Mouse (Mus musculus) bone marrow macrophage, adult 2 months (primary cell): ENCODE measurements around the gene Ap2a2. TPM values are rescaled to one million over a fixed set of nuclear protein-coding genes. Genes with fewer than 3 reads are reported as not detected.

Experiments
- H3K27ac ChIP-seq: 2 replicates; pipeline ENCODE4 v1.5.1; 2012; ENCODE audit warnings: low read depth, low read length; ENCODE audit not compliant: insufficient read depth
- H3K4me1 ChIP-seq: 2 replicates; pipeline ENCODE4 v1.6.1; 2012; ENCODE audit warnings: low read length; ENCODE audit not compliant: control insufficient read depth, insufficient read depth
- H3K4me3 ChIP-seq: 2 replicates; pipeline ENCODE4 v1.5.1; 2012; ENCODE audit warnings: mild to moderate bottlenecking, low read length, moderate library complexity; ENCODE audit not compliant: insufficient read depth
- CTCF ChIP-seq: IDR thresholded peaks from 2 replicates; pipeline ENCODE4 v1.5.1; 2012; ENCODE audit warnings: low read depth, mild to moderate bottlenecking, low read length, moderate library complexity
- POLR2A ChIP-seq: IDR thresholded peaks from 2 replicates; pipeline ENCODE4 v1.6.1; 2012; ENCODE audit warnings: mild to moderate bottlenecking, low read depth, low read length, borderline replicate concordance
- polyA plus RNA-seq: library from polyadenylated mRNA; stranded (reverse); fragments of >200 nt; gene quantifications from 2 replicates; pipeline ENCODE4 v1.2.4, GENCODE M21; 2012; ENCODE audit not compliant: missing spikeins, insufficient read depth, insufficient read length

Ap2a2 gene
- polyA plus RNA-seq, 1 experiment = 114 TPM

GRCm38 (mm10) chr7:141559726-141560325 lies 2.1 kb upstream of the Ap2a2 start:
- H3K27ac ChIP-seq = peak overlapping the region; percentile 77

GRCm38 (mm10) chr7:141560471-141560870 lies 1.5 kb upstream of the Ap2a2 start:
- Histone ChIP-seq H3K27ac (peak overlapping the region; percentile 77), H3K4me3 (no peak overlapping the region), H3K4me1 (peaks cover 56% of the 10 kb centered on the region)
- TF ChIP-seq CTCF (no peak), POLR2A (no peak)

More at GRCm38 (mm10) chr7:141559726-141560325, 2.1 kb upstream of the Ap2a2 start:
- TF ChIP-seq CTCF (no peak), POLR2A (no peak)
- peaks cover 54% of the 10 kb centered on the region for H3K4me1 ChIP-seq
- no peak overlapping the region for H3K4me3 ChIP-seq

DNA sequence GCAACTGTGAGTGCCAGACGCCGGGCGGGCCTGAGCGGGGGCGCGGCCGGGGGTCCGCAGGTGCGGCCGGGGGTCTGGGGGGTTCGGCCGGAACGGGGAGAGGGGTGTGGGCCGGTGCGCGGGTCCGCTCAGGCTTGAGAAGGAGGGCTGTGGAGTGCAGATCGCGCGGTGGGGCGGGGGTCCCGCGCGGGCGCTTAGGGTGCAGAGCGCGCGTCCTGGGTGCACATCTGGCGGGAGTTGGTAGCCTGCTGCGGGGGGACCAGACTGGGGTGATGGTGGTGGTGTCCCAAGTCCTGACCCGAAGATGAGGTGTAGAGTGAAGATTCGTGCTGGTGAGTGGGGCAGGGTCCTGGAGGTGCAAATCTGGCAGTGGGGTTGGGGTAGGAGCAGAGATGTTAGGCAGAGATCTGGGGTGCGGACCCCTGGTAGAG lies 463 bp downstream of the Ap2a2 start:
- H3K4me1 ChIP-seq = peaks cover 69% of the 10 kb centered on the region
- peak overlapping the region; percentile 53 for H3K27ac ChIP-seq
- H3K4me3 ChIP-seq = peak overlapping the region; percentile 99
- TF ChIP-seq CTCF (no peak), POLR2A (no peak)

DNA sequence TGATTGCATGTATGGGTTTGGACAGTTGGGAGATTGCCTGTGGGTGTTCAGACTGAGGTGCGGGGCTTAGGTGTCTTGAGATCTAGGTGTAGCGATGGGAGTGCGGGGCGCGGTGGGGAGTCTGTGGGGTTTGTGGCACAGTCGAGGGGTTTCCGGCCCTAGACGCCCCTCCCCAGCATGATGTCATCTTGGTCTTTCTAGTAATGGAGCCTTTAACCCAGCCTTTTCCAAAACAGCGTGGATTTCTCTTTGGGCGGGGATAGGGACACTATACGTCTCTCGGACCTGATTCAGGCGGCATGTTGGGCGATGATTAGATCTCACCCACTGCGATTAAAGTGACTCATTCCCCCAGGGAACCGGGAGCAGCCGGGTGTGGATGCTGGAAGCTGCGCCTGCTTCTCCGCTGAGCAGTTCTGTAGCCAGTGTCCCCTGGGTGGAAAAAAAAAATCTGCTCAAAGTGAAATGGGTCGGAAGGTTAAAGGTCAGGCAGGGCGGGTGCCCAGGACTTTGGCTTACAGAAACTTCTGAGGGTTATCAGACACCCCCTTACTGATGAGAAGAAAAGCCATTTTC lies 967 bp downstream of the Ap2a2 start:
- TF ChIP-seq CTCF (no peak), POLR2A (no peak)
- Histone ChIP-seq H3K4me1 (peaks cover 67% of the 10 kb centered on the region), H3K4me3 (peak overlapping the region; percentile 99), H3K27ac (peak overlapping the region; percentile 40)

- Histone ChIP-seq H3K4me3 (no peak overlapping the region), H3K27ac (no peak overlapping the region), H3K4me1 (peaks cover 66% of the 10 kb centered on the region)
- no peak for TF ChIP-seq POLR2A
- no peak for TF ChIP-seq CTCF
Measured at GRCm38 (mm10) chr7:141564561-141564960, 2.6 kb downstream of the Ap2a2 start.

- Histone ChIP-seq H3K27ac (0 out of 2 replicates have a peak overlapping the region, but pooled peaks have one; percentile 41), H3K4me3 (no peak overlapping the region), H3K4me1 (peaks cover 51% of the 10 kb centered on the region)
- no peak for TF ChIP-seq POLR2A
- TF ChIP-seq CTCF = no peak
Measured at GRCm38 (mm10) chr7:141566587-141566986, 4.6 kb downstream of the Ap2a2 start.

- H3K4me3 ChIP-seq = no peak overlapping the region
- no peak overlapping the region for H3K27ac ChIP-seq
- peaks cover 50% of the 10 kb centered on the region for H3K4me1 ChIP-seq
- TF ChIP-seq POLR2A (no peak), CTCF (no peak)
Measured at GRCm38 (mm10) chr7:141569283-141569803, 7.4 kb downstream of the Ap2a2 start.

GRCm38 (mm10) chr7:141569916-141570315 lies 7.9 kb downstream of the Ap2a2 start:
- Histone ChIP-seq H3K4me1 (peaks cover 44% of the 10 kb centered on the region), H3K27ac (no peak overlapping the region), H3K4me3 (no peak overlapping the region)
- TF ChIP-seq CTCF (no peak), POLR2A (no peak)

GRCm38 (mm10) chr7:141570625-141571295 lies 8.8 kb downstream of the Ap2a2 start:
- TF ChIP-seq POLR2A (no peak), CTCF (no peak)
- H3K27ac ChIP-seq = no peak overlapping the region
- H3K4me1 ChIP-seq = peaks cover 42% of the 10 kb centered on the region

DNA sequence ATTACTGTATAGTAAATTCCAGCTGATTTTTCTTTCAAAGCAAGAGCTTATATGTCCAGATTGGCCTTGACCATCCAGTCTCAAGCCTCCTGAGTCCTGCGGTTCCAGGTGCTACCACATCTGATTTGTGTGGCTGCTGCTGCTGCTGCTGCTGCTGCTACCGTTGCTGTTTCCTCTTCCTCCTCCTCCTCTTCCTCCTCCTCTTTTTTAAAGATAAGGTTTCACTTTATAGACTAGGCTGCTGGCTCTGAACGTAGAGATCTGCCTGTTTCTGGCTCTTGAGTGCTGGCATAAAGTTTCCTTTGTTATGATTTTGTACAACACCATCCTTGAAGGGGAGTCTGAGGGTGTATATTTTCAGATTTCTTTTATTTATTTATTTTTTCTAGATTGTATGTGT lies 12.1 kb downstream of the Ap2a2 start:
- peaks cover 50% of the 10 kb centered on the region for H3K4me1 ChIP-seq

More at GRCm38 (mm10) chr7:141570625-141571295, 8.8 kb downstream of the Ap2a2 start:
- no peak overlapping the region for H3K4me3 ChIP-seq

DNA sequence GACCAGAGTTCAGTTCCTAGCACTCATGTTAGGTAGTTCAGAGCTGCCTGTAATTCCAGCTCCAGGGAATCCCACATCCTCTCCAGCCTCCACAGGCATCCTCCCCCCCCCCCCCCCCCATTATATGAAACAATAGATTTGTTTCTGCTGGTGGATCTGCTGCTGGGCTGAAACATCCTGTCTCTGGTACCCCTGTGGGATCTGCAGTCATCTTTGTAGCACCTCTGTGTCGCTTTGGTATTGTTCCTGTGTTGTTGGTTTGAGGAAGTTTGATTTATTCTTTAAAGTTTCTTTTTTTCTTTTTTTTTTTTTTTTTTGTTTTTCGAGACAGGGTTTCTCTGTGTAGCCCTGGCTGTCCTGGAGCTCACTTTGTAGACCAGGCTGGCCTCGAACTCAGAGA lies 13.5 kb downstream of the Ap2a2 start:
- TF ChIP-seq CTCF (no peak), POLR2A (no peak)
- H3K27ac ChIP-seq = no peak overlapping the region
- H3K4me3 ChIP-seq = no peak overlapping the region
- H3K4me1 ChIP-seq = peaks cover 59% of the 10 kb centered on the region

More for the DNA sequence above, 12.1 kb downstream of the Ap2a2 start:
- TF ChIP-seq CTCF (no peak), POLR2A (no peak)
- Histone ChIP-seq H3K27ac (no peak overlapping the region), H3K4me3 (no peak overlapping the region)
